Mouse (Mus musculus): ENCODE measurements around the gene Adgrb3. TPM values are rescaled to one million over a fixed set of nuclear protein-coding genes. Genes with fewer than 3 reads are reported as not detected.

Gene Adgrb3
- polyA plus RNA-seq (2012; rRNA removed), result 54.7 and 57.0 TPM in 2 replicates

DNA sequence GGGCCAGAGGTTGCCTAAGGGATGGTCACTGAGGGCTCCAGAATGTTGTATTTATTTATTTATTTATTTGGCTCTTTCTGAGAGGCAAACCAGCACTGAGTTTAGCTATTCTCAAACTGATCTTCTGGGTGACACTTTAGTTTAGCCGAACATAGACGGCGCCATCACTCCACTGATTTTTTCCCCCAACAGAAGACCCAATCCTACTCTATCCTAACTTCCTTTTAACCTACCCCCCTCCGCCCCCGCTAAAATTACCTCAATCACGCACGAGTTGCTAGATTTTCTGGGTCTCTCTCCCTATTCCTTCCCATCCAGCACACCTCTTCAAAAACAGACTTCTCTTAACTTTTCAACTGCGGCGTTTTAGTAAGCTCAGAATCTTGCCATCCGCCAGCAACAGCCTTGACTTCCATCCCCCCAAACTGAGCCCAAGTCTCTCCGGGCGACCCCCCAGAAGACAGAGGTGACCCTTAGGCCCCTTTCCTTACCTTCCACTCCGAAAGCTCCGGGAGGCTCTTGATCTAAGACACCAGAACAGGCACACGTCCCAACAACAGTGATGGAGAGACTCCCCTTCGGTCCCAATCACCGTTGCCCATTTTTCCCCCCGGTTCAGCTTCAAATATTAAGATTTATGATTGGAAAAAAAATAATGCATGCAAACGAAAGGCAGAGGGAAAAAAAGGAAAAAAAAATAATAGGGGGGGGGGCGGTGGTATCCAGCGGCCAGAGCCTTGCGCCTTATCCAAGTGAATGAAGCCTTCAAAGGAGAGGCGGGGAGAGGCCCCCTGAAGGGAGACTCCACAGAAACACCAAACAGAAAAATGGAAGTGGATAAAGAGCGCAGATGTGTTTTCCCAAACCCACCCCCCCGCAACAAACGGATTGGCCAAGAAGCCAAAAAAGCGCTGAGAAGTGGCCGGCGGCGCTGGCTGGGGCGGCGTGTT, at the start of gene Adgrb3:
Gene Adgrb3 (minus strand): TSS at position 737 of the 950 bp plus-strand sequence.
- peak within 1 kb of the TSS; percentile 97 for H3K4me3 ChIP-seq (replicated peaks; ENCODE audit: insufficient read depth, low read depth, low read length)
- TF ChIP-seq CTCF (IDR thresholded peaks at IDR 0.05; ENCODE audit: borderline replicate concordance, insufficient read depth, low read depth, low read length) (no peak), POLR2A (IDR thresholded peaks at IDR 0.05; ENCODE audit: borderline replicate concordance, insufficient read depth, low read length) (no peak)
- no peaks in the 10 kb centered on the region; the same call in 1 of the 2 replicates for H3K4me1 ChIP-seq (ENCODE audit: control insufficient read depth, insufficient read depth, low read length)
- WGBS, result under 1% methylated on average over 32 of the region's 32 CpGs
- DNase-seq, result peak; percentile 51 to 58
- H3K27me3 ChIP-seq (ENCODE audit: control insufficient read depth, insufficient read depth, low read length), result no peaks in the 10 kb centered on the region
- peak within 1 kb of the TSS; percentile 85 for H3K27ac ChIP-seq (ENCODE audit: insufficient read depth, low read length)

DNA sequence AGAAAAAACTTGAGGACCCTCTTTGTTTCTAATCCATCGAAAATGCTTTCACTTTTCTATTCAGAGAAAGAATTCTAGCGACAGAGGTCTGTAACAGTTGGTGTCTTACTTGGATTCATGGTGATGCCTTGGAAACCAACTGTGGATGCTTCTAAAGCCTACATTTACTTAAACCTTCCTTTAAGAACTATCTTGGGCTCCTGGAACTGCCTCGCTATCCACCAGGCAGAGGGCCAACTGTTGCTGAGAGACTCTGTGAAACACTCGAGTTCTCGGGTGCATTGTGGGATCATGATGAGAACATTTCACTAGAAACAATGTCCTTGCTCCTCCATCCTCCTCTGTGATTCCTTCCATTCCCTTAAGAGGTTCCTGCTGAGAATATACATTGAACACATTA, 48.0 kb upstream of the Adgrb3 start:
- no peak for DNase-seq
- no peaks in the 10 kb centered on the region for H3K4me1 ChIP-seq (ENCODE audit: control insufficient read depth, insufficient read depth, low read length)
- H3K4me3 ChIP-seq (replicated peaks; ENCODE audit: insufficient read depth, low read depth, low read length), result no peak overlapping the region
- WGBS, result 39% methylated on average over 5 of the region's 5 CpGs
- no peak overlapping the region for H3K27ac ChIP-seq (ENCODE audit: insufficient read depth, low read length)
- no peak for TF ChIP-seq POLR2A (IDR thresholded peaks at IDR 0.05; ENCODE audit: borderline replicate concordance, insufficient read depth, low read length)
- TF ChIP-seq CTCF (IDR thresholded peaks at IDR 0.05; ENCODE audit: borderline replicate concordance, insufficient read depth, low read depth, low read length), result no peak
- no peaks in the 10 kb centered on the region for H3K27me3 ChIP-seq (ENCODE audit: control insufficient read depth, insufficient read depth, low read length)

DNA sequence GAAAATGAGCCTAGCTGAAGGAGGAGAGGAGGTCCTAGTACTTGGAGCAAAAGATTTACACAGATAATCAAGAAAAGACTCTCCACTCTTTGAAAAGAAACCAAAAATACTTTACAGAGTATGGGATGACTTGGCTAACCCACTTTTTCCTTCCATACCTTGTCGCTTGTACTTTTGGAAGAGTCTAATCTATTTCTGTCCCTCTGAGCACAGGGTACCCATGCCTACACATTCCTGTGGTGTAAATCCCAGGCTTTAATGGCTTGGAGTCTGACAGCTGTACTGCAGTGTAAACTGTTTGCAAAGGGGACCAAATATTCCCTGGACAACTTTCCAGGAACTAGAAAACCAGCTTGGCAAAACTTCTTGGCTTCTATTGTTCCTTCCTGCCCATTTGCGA, 28.0 kb upstream of the Adgrb3 start:
- Histone ChIP-seq H3K27me3 (ENCODE audit: control insufficient read depth, insufficient read depth, low read length) (no peaks in the 10 kb centered on the region), H3K4me3 (replicated peaks; ENCODE audit: insufficient read depth, low read depth, low read length) (no peak overlapping the region), H3K27ac (ENCODE audit: insufficient read depth, low read length) (no peak overlapping the region), H3K4me1 (ENCODE audit: control insufficient read depth, insufficient read depth, low read length) (no peaks in the 10 kb centered on the region)
- TF ChIP-seq CTCF (IDR thresholded peaks at IDR 0.05; ENCODE audit: borderline replicate concordance, insufficient read depth, low read depth, low read length), result no peak
- TF ChIP-seq POLR2A (IDR thresholded peaks at IDR 0.05; ENCODE audit: borderline replicate concordance, insufficient read depth, low read length), result no peak
- WGBS, result 70% methylated on average over 2 of the region's 2 CpGs
- DNase-seq, result no peak

GRCm38 (mm10) chr1:25854451-25854978, 25.0 kb upstream of the Adgrb3 start:
- 10% methylated on average over 2 of the region's 2 CpGs for WGBS
- no peaks in the 10 kb centered on the region for H3K27me3 ChIP-seq (ENCODE audit: control insufficient read depth, insufficient read depth, low read length)

GRCm38 (mm10) chr1:25832260-25832659, 2.8 kb upstream of the Adgrb3 start:
- TF ChIP-seq POLR2A (IDR thresholded peaks at IDR 0.05; ENCODE audit: borderline replicate concordance, insufficient read depth, low read length), result no peak
- TF ChIP-seq CTCF (IDR thresholded peaks at IDR 0.05; ENCODE audit: borderline replicate concordance, insufficient read depth, low read depth, low read length), result no peak
- DNase-seq, result no peak

More at GRCm38 (mm10) chr1:25854451-25854978, 25.0 kb upstream of the Adgrb3 start:
- no peak for TF ChIP-seq CTCF (IDR thresholded peaks at IDR 0.05; ENCODE audit: borderline replicate concordance, insufficient read depth, low read depth, low read length)
- H3K4me1 ChIP-seq (ENCODE audit: control insufficient read depth, insufficient read depth, low read length), result no peaks in the 10 kb centered on the region
- no peak for DNase-seq
- H3K27ac ChIP-seq (ENCODE audit: insufficient read depth, low read length), result no peak overlapping the region
- no peak overlapping the region for H3K4me3 ChIP-seq (replicated peaks; ENCODE audit: insufficient read depth, low read depth, low read length)

DNA sequence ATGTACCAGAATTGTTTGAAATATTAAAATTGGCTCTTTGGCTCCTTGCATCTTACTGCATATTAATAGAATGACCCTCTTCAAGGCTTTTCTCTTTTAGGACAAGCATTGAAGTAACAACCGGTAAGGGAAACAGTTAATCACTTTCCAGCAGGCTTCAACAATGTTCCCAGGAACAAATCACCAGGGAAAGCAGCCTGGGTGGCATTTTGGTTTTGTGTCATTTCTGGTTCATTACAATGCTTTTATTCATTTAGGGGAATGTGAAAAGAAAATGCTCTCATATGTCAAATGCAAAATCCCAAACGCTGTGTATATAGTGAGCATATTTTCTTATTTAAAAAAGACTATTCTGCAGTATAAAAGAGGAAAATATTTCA, 2.0 kb upstream of the Adgrb3 start:
- Histone ChIP-seq H3K27me3 (ENCODE audit: control insufficient read depth, insufficient read depth, low read length) (no peaks in the 10 kb centered on the region), H3K4me3 (replicated peaks; ENCODE audit: insufficient read depth, low read depth, low read length) (no peak overlapping the region), H3K27ac (ENCODE audit: insufficient read depth, low read length) (no peak overlapping the region), H3K4me1 (ENCODE audit: control insufficient read depth, insufficient read depth, low read length) (no peaks in the 10 kb centered on the region; the same call in 1 of the 2 replicates)
- TF ChIP-seq POLR2A (IDR thresholded peaks at IDR 0.05; ENCODE audit: borderline replicate concordance, insufficient read depth, low read length) (no peak), CTCF (IDR thresholded peaks at IDR 0.05; ENCODE audit: borderline replicate concordance, insufficient read depth, low read depth, low read length) (no peak)
- 34% methylated on average over 2 of the region's 2 CpGs for WGBS
- no peak for DNase-seq

More at GRCm38 (mm10) chr1:25832260-25832659, 2.8 kb upstream of the Adgrb3 start:
- WGBS, result 20% methylated on average over 6 of the region's 6 CpGs
- Histone ChIP-seq H3K4me1 (ENCODE audit: control insufficient read depth, insufficient read depth, low read length) (no peaks in the 10 kb centered on the region; the same call in 1 of the 2 replicates), H3K27me3 (ENCODE audit: control insufficient read depth, insufficient read depth, low read length) (no peaks in the 10 kb centered on the region), H3K4me3 (replicated peaks; ENCODE audit: insufficient read depth, low read depth, low read length) (peak overlapping the region; percentile 36), H3K27ac (ENCODE audit: insufficient read depth, low read length) (no peak overlapping the region)

- no peaks in the 10 kb centered on the region for H3K27me3 ChIP-seq (ENCODE audit: control insufficient read depth, insufficient read depth, low read length)
- TF ChIP-seq POLR2A (IDR thresholded peaks at IDR 0.05; ENCODE audit: borderline replicate concordance, insufficient read depth, low read length) (no peak), CTCF (IDR thresholded peaks at IDR 0.05; ENCODE audit: borderline replicate concordance, insufficient read depth, low read depth, low read length) (no peak)
- no peaks in the 10 kb centered on the region; the same call in 1 of the 2 replicates for H3K4me1 ChIP-seq (ENCODE audit: control insufficient read depth, insufficient read depth, low read length)
- peak overlapping the region; percentile 95 for H3K4me3 ChIP-seq (replicated peaks; ENCODE audit: insufficient read depth, low read depth, low read length)
- peak overlapping the region; percentile 85 for H3K27ac ChIP-seq (ENCODE audit: insufficient read depth, low read length)
- DNase-seq, result peak; percentile 38 to 42
- 3% methylated on average over 15 of the region's 15 CpGs for WGBS
These were observed 1.4 kb upstream of the Adgrb3 start for GRCm38 (mm10) chr1:25830757-25831520.
